Mouse (Mus musculus): ENCODE measurements at regions not wholly inside any gene's neighbourhood (a gene's known extent, or its start where the extent isn't known, plus 50 kb on each side); places are given as distances from the start of the nearest gene placed in this dataset.

GRCm38 (mm10) chr11:24865067-24865796, 787.4 kb downstream of the Bcl11a start:
- intact Hi-C loops (cut with DNase I): no loop called here
- no peak for DNase-seq (ENCODE audit: low spot score in 2 of 2)

Small RNA genes lying in the stretch of these regions (microRNA-seq; reads per million reads assigned to microRNA genes)
- 0 reads per million in 2 experiments for gene Gm25507

All from left cerebral cortex, postnatal 14 days (tissue).